Mouse (Mus musculus) midbrain, embryonic 13.5 days (tissue): ENCODE results near the gene Pam16. TPM values are rescaled to one million over a fixed set of nuclear protein-coding genes. Genes with fewer than 3 reads are reported as not detected.

Source experiments
- ATAC-seq: fragments of 200-750 bp; cut with Nextera tagmentation; 2 replicates; pipeline ENCODE4 v1.8.0; 2017; ENCODE audit warnings: mild to moderate bottlenecking, moderate TSS enrichment, moderate library complexity
- H3K27ac ChIP-seq: fragments of 300-500 bp; sonication (generic); 2 replicates; pipeline ENCODE4 v1.5.1; 2015; ENCODE audit warnings: inconsistent platforms, mild to moderate bottlenecking, moderate library complexity
- H3K27me3 ChIP-seq: fragments of 300-500 bp; sonication (generic); 2 replicates; pipeline ENCODE4 v1.6.1; 2015; ENCODE audit warnings: mild to moderate bottlenecking, inconsistent platforms
- H3K36me3 ChIP-seq: fragments of 300-500 bp; sonication (generic); 2 replicates; pipeline ENCODE4 v1.6.1; 2015; ENCODE audit warnings: mild to moderate bottlenecking, inconsistent platforms
- H3K4me1 ChIP-seq: fragments of 300-500 bp; sonication (generic); replicated peaks from 2 replicates; pipeline ENCODE4 v1.6.1; 2015; ENCODE audit warnings: inconsistent platforms
- H3K4me2 ChIP-seq: fragments of 300-500 bp; sonication (generic); replicated peaks from 2 replicates; pipeline ENCODE4 v1.6.1; 2015; ENCODE audit warnings: moderate library complexity, mild to moderate bottlenecking, inconsistent platforms
- H3K4me3 ChIP-seq: fragments of 300-500 bp; sonication (generic); replicated peaks from 2 replicates; pipeline ENCODE4 v1.5.1; 2015; ENCODE audit warnings: mild to moderate bottlenecking, inconsistent platforms
- H3K9ac ChIP-seq: fragments of 300-500 bp; sonication (generic); replicated peaks from 2 replicates; pipeline ENCODE4 v1.6.1; 2015; ENCODE audit warnings: mild to moderate bottlenecking, inconsistent platforms
- H3K9me3 ChIP-seq: fragments of 300-500 bp; sonication (generic); 2 replicates; pipeline ENCODE4 v1.6.1; 2016; ENCODE audit warnings: mild to moderate bottlenecking, inconsistent platforms
- WGBS: fragments of 180-500 bp; shearing (Covaris S2); methylation state at CpG from one replicate; pipeline ENCODE4 v1.1.7; 2015; 5-methylcytosine and 5-hydroxymethylcytosine counted together
- polyA plus RNA-seq: library from polyadenylated mRNA; unstranded; fragments of >200 nt; fragmentation: Nextera tagmentation; extraction: Ambion mirVana; gene quantifications from 2 replicates; pipeline ENCODE4 v1.2.1, GENCODE M21; 2015

Gene Pam16
- polyA plus RNA-seq, 1 experiment from 2014 or later = 155 TPM

- H3K27me3 ChIP-seq = no peaks in the 10 kb centered on the region
- H3K9me3 ChIP-seq = no peaks in the 10 kb centered on the region
- peak overlapping the region; percentile 64 for H3K27ac ChIP-seq
- H3K4me1 ChIP-seq = peaks cover 32% of the 10 kb centered on the region
- 66% methylated on average over 4 of the region's 4 CpGs for WGBS
- H3K4me3 ChIP-seq = no peak overlapping the region
- ATAC-seq = peak; percentile 13; the same call in 1 of the 2 replicates
- peaks cover 33% of the 10 kb centered on the region for H3K36me3 ChIP-seq
- no peak overlapping the region for H3K4me2 ChIP-seq
- 0 out of 2 replicates have a peak overlapping the region, but pooled peaks have one; percentile 8 for H3K9ac ChIP-seq
Measured at GRCm38 (mm10) chr16:4655251-4655734, 30.5 kb upstream of the Pam16 start.

GRCm38 (mm10) chr16:4654706-4655105 is 29.9 kb upstream of the Pam16 start:
- H3K9ac ChIP-seq = no peak overlapping the region

GRCm38 (mm10) chr16:4652707-4653416 is 28.1 kb upstream of the Pam16 start:
- no peak overlapping the region for H3K4me2 ChIP-seq
- H3K4me1 ChIP-seq = peaks cover 22% of the 10 kb centered on the region
- no peak overlapping the region for H3K4me3 ChIP-seq
- ATAC-seq = no peak
- H3K9me3 ChIP-seq = no peaks in the 10 kb centered on the region
- peaks cover 53% of the 10 kb centered on the region for H3K36me3 ChIP-seq
- no peaks in the 10 kb centered on the region for H3K27me3 ChIP-seq
- WGBS = 80% methylated on average over 4 of the region's 4 CpGs
- no peak overlapping the region for H3K9ac ChIP-seq
- no peak overlapping the region for H3K27ac ChIP-seq

More at GRCm38 (mm10) chr16:4654706-4655105, 29.9 kb upstream of the Pam16 start:
- no peak overlapping the region for H3K27ac ChIP-seq
- no peak for ATAC-seq
- H3K27me3 ChIP-seq = no peaks in the 10 kb centered on the region
- peaks cover 39% of the 10 kb centered on the region for H3K36me3 ChIP-seq
- H3K4me1 ChIP-seq = peaks cover 32% of the 10 kb centered on the region
- H3K4me2 ChIP-seq = no peak overlapping the region
- WGBS = 86% methylated on average over 10 of the region's 10 CpGs
- H3K4me3 ChIP-seq = no peak overlapping the region
- H3K9me3 ChIP-seq = no peaks in the 10 kb centered on the region

- H3K9me3 ChIP-seq = no peaks in the 10 kb centered on the region
- peaks cover 53% of the 10 kb centered on the region for H3K36me3 ChIP-seq
- no peak overlapping the region for H3K27ac ChIP-seq
- no peak overlapping the region; the same call in 1 of the 2 replicates for H3K9ac ChIP-seq
- H3K4me3 ChIP-seq = no peak overlapping the region
- H3K4me2 ChIP-seq = no peak overlapping the region
- no peak for ATAC-seq
- peaks cover 20% of the 10 kb centered on the region for H3K4me1 ChIP-seq
- H3K27me3 ChIP-seq = no peaks in the 10 kb centered on the region
- 75% methylated on average over 7 of the region's 7 CpGs for WGBS
Measured at GRCm38 (mm10) chr16:4651624-4652023, 26.8 kb upstream of the Pam16 start.

GRCm38 (mm10) chr16:4651081-4651480 is 26.3 kb upstream of the Pam16 start:
- Histone ChIP-seq H3K4me3 (no peak overlapping the region), H3K36me3 (peaks cover 53% of the 10 kb centered on the region), H3K4me2 (no peak overlapping the region), H3K27ac (no peak overlapping the region), H3K9me3 (no peaks in the 10 kb centered on the region), H3K9ac (no peak overlapping the region), H3K27me3 (no peaks in the 10 kb centered on the region), H3K4me1 (peaks cover 15% of the 10 kb centered on the region)
- 88% methylated on average over 1 of the region's 1 CpGs for WGBS
- no peak for ATAC-seq

GRCm38 (mm10) chr16:4650161-4650560 is 25.4 kb upstream of the Pam16 start:
- WGBS = 94% methylated on average over 3 of the region's 3 CpGs
- no peak overlapping the region for H3K27ac ChIP-seq
- H3K4me1 ChIP-seq = peaks cover 5% of the 10 kb centered on the region
- no peaks in the 10 kb centered on the region for H3K9me3 ChIP-seq
- H3K36me3 ChIP-seq = peaks cover 50% of the 10 kb centered on the region
- H3K4me2 ChIP-seq = no peak overlapping the region
- H3K9ac ChIP-seq = no peak overlapping the region
- ATAC-seq = no peak
- no peak overlapping the region for H3K4me3 ChIP-seq
- H3K27me3 ChIP-seq = no peaks in the 10 kb centered on the region

- no peak overlapping the region for H3K4me3 ChIP-seq
- ATAC-seq = no peak
- H3K4me1 ChIP-seq = peaks cover under 1% of the 10 kb centered on the region; the same call in 1 of the 2 replicates
- H3K4me2 ChIP-seq = no peak overlapping the region
- no peak overlapping the region for H3K9ac ChIP-seq
- no peaks in the 10 kb centered on the region for H3K9me3 ChIP-seq
- WGBS = 90% methylated on average over 11 of the region's 11 CpGs
- no peaks in the 10 kb centered on the region for H3K27me3 ChIP-seq
- no peak overlapping the region for H3K27ac ChIP-seq
- H3K36me3 ChIP-seq = peaks cover 45% of the 10 kb centered on the region
Measured at GRCm38 (mm10) chr16:4649692-4650091, 24.9 kb upstream of the Pam16 start.

GRCm38 (mm10) chr16:4649211-4649610 is 24.4 kb upstream of the Pam16 start:
- no peak for ATAC-seq
- Histone ChIP-seq H3K9me3 (no peaks in the 10 kb centered on the region), H3K4me1 (peaks cover 5% of the 10 kb centered on the region), H3K4me2 (no peak overlapping the region), H3K4me3 (no peak overlapping the region), H3K9ac (no peak overlapping the region), H3K27me3 (no peaks in the 10 kb centered on the region), H3K36me3 (peaks cover 43% of the 10 kb centered on the region), H3K27ac (no peak overlapping the region)
- 89% methylated on average over 5 of the region's 5 CpGs for WGBS

GRCm38 (mm10) chr16:4648416-4649023 is 23.7 kb upstream of the Pam16 start:
- Histone ChIP-seq H3K9ac (no peak overlapping the region), H3K4me3 (no peak overlapping the region), H3K4me2 (no peak overlapping the region), H3K9me3 (no peaks in the 10 kb centered on the region), H3K27ac (no peak overlapping the region), H3K36me3 (peaks cover 48% of the 10 kb centered on the region), H3K4me1 (peaks cover 12% of the 10 kb centered on the region), H3K27me3 (no peaks in the 10 kb centered on the region)
- no peak for ATAC-seq
- WGBS = 80% methylated on average over 28 of the region's 28 CpGs

- peaks cover 41% of the 10 kb centered on the region for H3K36me3 ChIP-seq
- H3K27ac ChIP-seq = no peak overlapping the region
- ATAC-seq = no peak
- H3K9ac ChIP-seq = no peak overlapping the region
- 82% methylated on average over 13 of the region's 13 CpGs for WGBS
- no peak overlapping the region for H3K4me3 ChIP-seq
- no peak overlapping the region for H3K4me2 ChIP-seq
- H3K27me3 ChIP-seq = no peaks in the 10 kb centered on the region
- peaks cover 20% of the 10 kb centered on the region for H3K4me1 ChIP-seq
- no peaks in the 10 kb centered on the region for H3K9me3 ChIP-seq
Measured at GRCm38 (mm10) chr16:4647651-4648141, 22.9 kb upstream of the Pam16 start.

GRCm38 (mm10) chr16:4646831-4647230 is 22.0 kb upstream of the Pam16 start:
- peaks cover 29% of the 10 kb centered on the region for H3K4me1 ChIP-seq
- H3K27ac ChIP-seq = no peak overlapping the region
- H3K4me3 ChIP-seq = no peak overlapping the region
- peaks cover 32% of the 10 kb centered on the region for H3K36me3 ChIP-seq
- 86% methylated on average over 4 of the region's 4 CpGs for WGBS
- no peaks in the 10 kb centered on the region for H3K27me3 ChIP-seq
- no peak overlapping the region for H3K9ac ChIP-seq
- H3K9me3 ChIP-seq = no peaks in the 10 kb centered on the region
- ATAC-seq = no peak
- no peak overlapping the region for H3K4me2 ChIP-seq

GRCm38 (mm10) chr16:4645867-4646266 is 21.1 kb upstream of the Pam16 start:
- no peak overlapping the region for H3K4me3 ChIP-seq
- H3K27me3 ChIP-seq = peaks cover 3% of the 10 kb centered on the region; the same call in 1 of the 2 replicates
- H3K9me3 ChIP-seq = no peaks in the 10 kb centered on the region
- no peak overlapping the region for H3K9ac ChIP-seq
- WGBS = 86% methylated on average over 4 of the region's 4 CpGs
- ATAC-seq = no peak
- H3K36me3 ChIP-seq = peaks cover 26% of the 10 kb centered on the region
- no peak overlapping the region for H3K27ac ChIP-seq
- no peak overlapping the region for H3K4me2 ChIP-seq
- peaks cover 34% of the 10 kb centered on the region for H3K4me1 ChIP-seq
